Mouse (Mus musculus) megakaryocyte, embryonic 14.5 days (primary cell): ENCODE results near the gene Acpp. TPM values are rescaled to one million over a fixed set of nuclear protein-coding genes. Genes with fewer than 3 reads are reported as not detected.

ENCODE experiments used
- H3K27me3 ChIP-seq: replicated peaks from 2 replicates; pipeline ENCODE3; 2012; ENCODE audit warnings: inconsistent platforms
- H3K36me3 ChIP-seq: replicated peaks from 2 replicates; pipeline ENCODE3; 2012; ENCODE audit warnings: low read length, inconsistent platforms, mixed read lengths
- H3K4me1 ChIP-seq: 2 replicates; pipeline ENCODE4 v1.6.1; 2012; ENCODE audit warnings: inconsistent platforms
- H3K4me3 ChIP-seq: replicated peaks from 2 replicates; pipeline ENCODE3; 2012; ENCODE audit warnings: moderate library complexity, mild to moderate bottlenecking, inconsistent platforms
- H3K9me3 ChIP-seq: 2 replicates; pipeline ENCODE4 v1.6.1; 2012; ENCODE audit warnings: inconsistent platforms
- FLI1 ChIP-seq: IDR thresholded peaks from 2 replicates; pipeline ENCODE4 v1.6.1; 2012; ENCODE audit warnings: low read length, inconsistent platforms, mixed read lengths
- GATA1 ChIP-seq: IDR thresholded peaks from 3 replicates; pipeline ENCODE4 v1.6.1; 2012; ENCODE audit warnings: mixed read lengths, low read length, inconsistent platforms, borderline replicate concordance
- polyA plus RNA-seq: library from polyadenylated mRNA; stranded (reverse); fragments of >175 nt; gene quantifications from 2 replicates; pipeline ENCODE4 v1.2.3, GENCODE M21; 2012; ENCODE audit warnings: low replicate concordance; ENCODE audit not compliant: insufficient read depth

Gene Acpp
- polyA plus RNA-seq, 1 experiment, result 0.35 TPM

GRCm38 (mm10) chr9:104306734-104307133 lies 30.8 kb downstream of the Acpp start:
- Histone ChIP-seq H3K4me3 (no peak overlapping the region), H3K27me3 (peaks cover 2% of the 10 kb centered on the region), H3K9me3 (no peaks in the 10 kb centered on the region), H3K36me3 (no peaks in the 10 kb centered on the region), H3K4me1 (no peaks in the 10 kb centered on the region)
- TF ChIP-seq FLI1, result no peak
- TF ChIP-seq GATA1, result no peak

- Histone ChIP-seq H3K9me3 (no peaks in the 10 kb centered on the region), H3K36me3 (no peaks in the 10 kb centered on the region), H3K4me3 (no peak overlapping the region), H3K27me3 (peaks cover 5% of the 10 kb centered on the region), H3K4me1 (no peaks in the 10 kb centered on the region)
- no peak for TF ChIP-seq GATA1
- no peak for TF ChIP-seq FLI1
These were observed 32.0 kb downstream of the Acpp start for GRCm38 (mm10) chr9:104305333-104306111.

- H3K4me1 ChIP-seq, result no peaks in the 10 kb centered on the region
- peaks cover 5% of the 10 kb centered on the region for H3K27me3 ChIP-seq
- no peak for TF ChIP-seq FLI1
- TF ChIP-seq GATA1, result no peak
- no peaks in the 10 kb centered on the region for H3K36me3 ChIP-seq
- H3K9me3 ChIP-seq, result no peaks in the 10 kb centered on the region
- H3K4me3 ChIP-seq, result no peak overlapping the region
These were observed 32.7 kb downstream of the Acpp start for GRCm38 (mm10) chr9:104304800-104305199.

- H3K4me1 ChIP-seq, result no peaks in the 10 kb centered on the region
- no peaks in the 10 kb centered on the region for H3K9me3 ChIP-seq
- H3K4me3 ChIP-seq, result no peak overlapping the region
- H3K36me3 ChIP-seq, result no peaks in the 10 kb centered on the region
- H3K27me3 ChIP-seq, result peaks cover 5% of the 10 kb centered on the region
- TF ChIP-seq GATA1 (no peak), FLI1 (no peak)
These were observed 33.2 kb downstream of the Acpp start for GRCm38 (mm10) chr9:104304376-104304775.

- Histone ChIP-seq H3K4me3 (no peak overlapping the region), H3K36me3 (no peaks in the 10 kb centered on the region), H3K4me1 (no peaks in the 10 kb centered on the region), H3K9me3 (no peaks in the 10 kb centered on the region), H3K27me3 (peaks cover 9% of the 10 kb centered on the region)
- TF ChIP-seq GATA1, result no peak
- no peak for TF ChIP-seq FLI1
These were observed 37.0 kb downstream of the Acpp start for GRCm38 (mm10) chr9:104300569-104300968.

GRCm38 (mm10) chr9:104297041-104297440 lies 40.5 kb downstream of the Acpp start:
- H3K9me3 ChIP-seq, result no peaks in the 10 kb centered on the region
- TF ChIP-seq GATA1, result no peak
- TF ChIP-seq FLI1, result no peak
- no peaks in the 10 kb centered on the region for H3K4me1 ChIP-seq
- H3K27me3 ChIP-seq, result peaks cover 7% of the 10 kb centered on the region
- no peaks in the 10 kb centered on the region for H3K36me3 ChIP-seq
- H3K4me3 ChIP-seq, result no peak overlapping the region

GRCm38 (mm10) chr9:104284934-104285333 lies 52.6 kb downstream of the Acpp start:
- Histone ChIP-seq H3K9me3 (no peaks in the 10 kb centered on the region), H3K4me1 (peaks cover 4% of the 10 kb centered on the region; the same call in 1 of the 2 replicates), H3K4me3 (no peak overlapping the region), H3K36me3 (no peaks in the 10 kb centered on the region), H3K27me3 (peaks cover 4% of the 10 kb centered on the region)
- TF ChIP-seq FLI1 (no peak), GATA1 (no peak)

GRCm38 (mm10) chr9:104282536-104282935 lies 55.0 kb downstream of the Acpp start:
- Histone ChIP-seq H3K4me3 (no peak overlapping the region), H3K27me3 (peaks cover 15% of the 10 kb centered on the region), H3K9me3 (no peaks in the 10 kb centered on the region), H3K36me3 (no peaks in the 10 kb centered on the region), H3K4me1 (peaks cover 7% of the 10 kb centered on the region; the same call in 1 of the 2 replicates)
- no peak for TF ChIP-seq FLI1
- no peak for TF ChIP-seq GATA1

GRCm38 (mm10) chr9:104281737-104282136 lies 55.8 kb downstream of the Acpp start:
- Histone ChIP-seq H3K4me1 (peaks cover 7% of the 10 kb centered on the region; the same call in 1 of the 2 replicates), H3K4me3 (no peak overlapping the region), H3K27me3 (peaks cover 15% of the 10 kb centered on the region), H3K9me3 (no peaks in the 10 kb centered on the region), H3K36me3 (no peaks in the 10 kb centered on the region)
- TF ChIP-seq FLI1 (no peak), GATA1 (no peak)

GRCm38 (mm10) chr9:104280725-104281495 lies 56.6 kb downstream of the Acpp start:
- Histone ChIP-seq H3K4me3 (no peak overlapping the region), H3K36me3 (no peaks in the 10 kb centered on the region), H3K4me1 (peaks cover 7% of the 10 kb centered on the region; the same call in 1 of the 2 replicates), H3K27me3 (peaks cover 15% of the 10 kb centered on the region), H3K9me3 (no peaks in the 10 kb centered on the region)
- TF ChIP-seq FLI1, result no peak
- TF ChIP-seq GATA1, result no peak
